Mouse (Mus musculus) C2C12 (cell line): ENCODE results near the gene Paqr6. TPM values are rescaled to one million over a fixed set of nuclear protein-coding genes. Genes with fewer than 3 reads are reported as not detected.

ENCODE experiments used
- H3K27me3 ChIP-seq: one replicate; pipeline ENCODE4 v1.6.1; 2011; ENCODE audit not compliant: control insufficient read depth, insufficient read depth, insufficient read length
- H3K36me3 ChIP-seq: one replicate; pipeline ENCODE4 v1.6.1; 2011; ENCODE audit not compliant: control insufficient read depth, insufficient read depth
- H3K4me3 ChIP-seq: one replicate; pipeline ENCODE4 v1.5.1; 2011; ENCODE audit warnings: mild to moderate bottlenecking, control low read depth; ENCODE audit not compliant: poor library complexity, insufficient read depth, severe bottlenecking
- H3K79me2 ChIP-seq: one replicate; pipeline ENCODE4 v1.6.1; 2011; ENCODE audit not compliant: control insufficient read depth, insufficient read depth
- H3K79me3 ChIP-seq: one replicate; pipeline ENCODE4 v1.6.1; 2011; ENCODE audit warnings: low read depth, control low read depth
- H3ac ChIP-seq: one replicate; pipeline ENCODE3; 2011; ENCODE audit warnings: low read depth; ENCODE audit not compliant: control insufficient read depth, insufficient read length
- CEBPB ChIP-seq: IDR thresholded peaks from one replicate; pipeline ENCODE4 v1.6.1; 2011; ENCODE audit warnings: low read depth, mild to moderate bottlenecking, control low read depth, moderate library complexity
- CTCF ChIP-seq: IDR thresholded peaks from one replicate; pipeline ENCODE4 v1.5.1; 2011; ENCODE audit not compliant: control insufficient read depth, insufficient read depth, insufficient read length
- FOSL1 ChIP-seq: IDR thresholded peaks from one replicate; pipeline ENCODE4 v1.8.0; 2011; ENCODE audit warnings: mild to moderate bottlenecking, low read length; ENCODE audit not compliant: poor library complexity, insufficient read depth, severe bottlenecking
- MAX ChIP-seq: IDR thresholded peaks from one replicate; pipeline ENCODE4 v1.6.1; 2011; ENCODE audit warnings: mild to moderate bottlenecking, control low read depth
- MYOD1 ChIP-seq: IDR thresholded peaks from one replicate; pipeline ENCODE4 v1.6.1; 2011; ENCODE audit warnings: low read depth; ENCODE audit not compliant: control insufficient read depth, insufficient read length
- MYOG ChIP-seq: IDR thresholded peaks from one replicate; pipeline ENCODE4 v1.6.1; 2011; ENCODE audit not compliant: control insufficient read depth, insufficient read length; ENCODE audit errors: extremely low read depth
- USF1 ChIP-seq: IDR thresholded peaks from one replicate; pipeline ENCODE4 v1.6.1; 2011; ENCODE audit warnings: low read depth, mild to moderate bottlenecking, control low read depth, moderate library complexity
- long read RNA-seq, 2 experiments: library from polyadenylated mRNA; unstranded; transcript quantifications; one replicate each; pipeline ENCODE4 v2.0.0; 2019 to 2020
- polyA plus RNA-seq: library from polyadenylated mRNA; unstranded; fragments of >200 nt; fragmentation: generic; extraction: Trizol; gene quantifications from one replicate; pipeline ENCODE4 v1.2.1, GENCODE M21; 2012; ENCODE audit warnings: missing spikeins

The Paqr6 gene
- 0.02 TPM for polyA plus RNA-seq
- long read RNA-seq, experiment 1: 0 reads
- long read RNA-seq, experiment 2: 0 reads

DNA sequence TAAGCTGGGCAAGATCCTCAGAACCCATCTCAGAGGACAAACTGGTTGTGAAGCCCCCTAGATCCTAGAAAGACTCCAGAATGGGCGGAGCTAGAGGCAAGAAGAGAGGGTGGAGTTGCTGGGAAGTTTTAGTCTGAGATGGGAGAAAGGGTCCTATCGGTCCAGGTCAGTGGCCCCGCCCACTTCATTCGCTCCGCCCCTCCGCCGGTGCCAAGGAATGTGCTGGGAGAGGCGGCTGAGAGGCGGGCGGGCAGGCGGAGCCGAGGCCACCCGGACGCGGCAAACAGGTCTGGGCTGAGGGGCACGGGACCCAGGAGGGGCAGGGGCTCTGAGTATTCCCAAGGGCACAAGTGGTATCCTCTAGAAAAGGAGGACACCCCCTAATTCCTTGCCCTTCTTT, at the start of gene Paqr6:
Paqr6 (plus strand) TSS at position 248 of the 400 bp plus-strand sequence.
- no peak within 1 kb of the TSS for H3K4me3 ChIP-seq
- no peaks in the 10 kb centered on the region for H3K27me3 ChIP-seq
- H3K79me3 ChIP-seq: no peaks in the 10 kb centered on the region
- H3K79me2 ChIP-seq: no peaks in the 10 kb centered on the region
- TF ChIP-seq MYOD1 (no peak), USF1 (no peak), CEBPB (no peak), MYOG (no peak), FOSL1 (no peak), MAX (no peak), CTCF (no peak)
- H3K36me3 ChIP-seq: peaks cover 32% of the 10 kb centered on the region
- H3ac ChIP-seq: no peak within 1 kb of the TSS

DNA sequence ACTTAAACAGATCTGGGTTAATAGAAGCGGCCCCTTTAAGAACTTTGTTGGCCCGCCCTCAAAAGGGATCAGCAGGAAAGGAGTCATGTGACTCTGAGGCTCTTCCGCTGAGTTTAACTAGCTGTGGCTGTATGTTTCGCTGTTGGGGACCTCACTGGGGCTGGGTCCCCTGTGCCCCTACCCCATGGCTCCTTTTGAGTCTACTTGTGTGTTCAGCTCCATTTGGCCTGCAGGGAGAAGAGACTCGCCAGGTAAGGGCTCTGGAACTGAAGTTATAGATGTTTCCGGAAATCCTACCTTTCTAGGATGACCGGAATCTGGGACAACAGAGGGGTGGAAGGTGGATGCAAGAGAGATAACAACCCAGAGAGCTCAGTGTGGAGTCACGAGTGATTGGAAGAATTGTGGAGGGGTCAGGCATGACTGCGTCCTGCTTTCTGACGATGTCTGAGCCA, 39.4 kb upstream of the Paqr6 start, which contains the start of gene Glmp:
Glmp (plus strand) TSS at position 73 of the 455 bp plus-strand sequence.
- peaks cover 17% of the 10 kb centered on the region for H3K79me3 ChIP-seq
- TF ChIP-seq CEBPB: no peak
- TF ChIP-seq USF1: peak; percentile 96
- H3K79me2 ChIP-seq: peaks cover 22% of the 10 kb centered on the region
- H3K4me3 ChIP-seq: peak within 1 kb of the TSS; percentile 56
- H3K27me3 ChIP-seq: no peaks in the 10 kb centered on the region
- peaks cover 43% of the 10 kb centered on the region for H3K36me3 ChIP-seq
- H3ac ChIP-seq: peak within 1 kb of the TSS; percentile 87

DNA sequence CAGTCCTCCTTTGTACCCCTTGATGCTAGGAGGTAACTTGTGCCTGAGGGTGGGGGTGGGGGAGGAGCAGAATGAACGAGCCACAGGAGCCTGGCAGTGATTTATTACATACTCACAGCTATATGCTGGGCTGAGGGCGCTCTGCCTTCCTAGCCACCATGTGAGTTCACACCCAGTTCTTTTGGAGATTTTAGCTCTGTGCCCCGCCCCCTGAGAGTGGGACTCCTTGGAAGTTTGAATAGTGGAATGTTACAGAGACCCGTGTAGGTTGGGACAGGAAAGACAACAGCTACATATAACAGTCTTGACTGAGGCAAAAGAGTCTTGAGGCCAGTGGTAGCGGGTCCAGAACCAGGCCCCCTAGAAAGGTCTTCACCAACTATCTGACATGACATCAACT, 35.4 kb upstream of the Paqr6 start:
- peaks cover 13% of the 10 kb centered on the region for H3K36me3 ChIP-seq
- TF ChIP-seq MYOG (no peak), MYOD1 (no peak), MAX (no peak), FOSL1 (no peak), CTCF (no peak), CEBPB (no peak), USF1 (no peak)
- no peaks in the 10 kb centered on the region for H3K27me3 ChIP-seq
- H3K79me3 ChIP-seq: peaks cover 17% of the 10 kb centered on the region
- H3ac ChIP-seq: no peak overlapping the region
- peaks cover 22% of the 10 kb centered on the region for H3K79me2 ChIP-seq
- H3K4me3 ChIP-seq: no peak overlapping the region

DNA sequence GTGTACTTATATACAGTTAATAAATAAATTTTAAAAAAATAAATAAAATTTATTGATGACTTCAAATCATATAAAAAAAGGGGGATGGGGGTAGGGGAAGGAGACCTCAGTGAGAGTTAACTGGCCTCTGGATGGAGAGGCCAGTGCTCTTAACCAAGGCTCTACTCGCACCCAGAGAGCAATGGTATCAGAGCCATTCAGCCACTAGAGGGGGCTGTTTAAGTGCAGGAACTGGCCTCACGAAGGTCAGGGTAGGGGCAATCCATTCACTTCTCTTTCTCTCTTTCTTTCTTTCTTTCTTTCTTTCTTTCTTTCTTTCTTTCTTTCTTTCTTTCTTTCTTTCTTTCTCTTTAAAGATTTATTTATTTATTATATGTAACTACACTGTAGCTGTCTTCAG, 33.1 kb upstream of the Paqr6 start:
- H3K79me3 ChIP-seq: peaks cover 9% of the 10 kb centered on the region
- H3K4me3 ChIP-seq: no peak overlapping the region
- TF ChIP-seq USF1 (no peak), CEBPB (no peak), FOSL1 (no peak), CTCF (peak; percentile 58), MYOD1 (no peak), MYOG (no peak), MAX (no peak)
- H3K79me2 ChIP-seq: peaks cover 7% of the 10 kb centered on the region
- H3ac ChIP-seq: no peak overlapping the region
- H3K36me3 ChIP-seq: peaks cover 13% of the 10 kb centered on the region
- H3K27me3 ChIP-seq: no peaks in the 10 kb centered on the region

DNA sequence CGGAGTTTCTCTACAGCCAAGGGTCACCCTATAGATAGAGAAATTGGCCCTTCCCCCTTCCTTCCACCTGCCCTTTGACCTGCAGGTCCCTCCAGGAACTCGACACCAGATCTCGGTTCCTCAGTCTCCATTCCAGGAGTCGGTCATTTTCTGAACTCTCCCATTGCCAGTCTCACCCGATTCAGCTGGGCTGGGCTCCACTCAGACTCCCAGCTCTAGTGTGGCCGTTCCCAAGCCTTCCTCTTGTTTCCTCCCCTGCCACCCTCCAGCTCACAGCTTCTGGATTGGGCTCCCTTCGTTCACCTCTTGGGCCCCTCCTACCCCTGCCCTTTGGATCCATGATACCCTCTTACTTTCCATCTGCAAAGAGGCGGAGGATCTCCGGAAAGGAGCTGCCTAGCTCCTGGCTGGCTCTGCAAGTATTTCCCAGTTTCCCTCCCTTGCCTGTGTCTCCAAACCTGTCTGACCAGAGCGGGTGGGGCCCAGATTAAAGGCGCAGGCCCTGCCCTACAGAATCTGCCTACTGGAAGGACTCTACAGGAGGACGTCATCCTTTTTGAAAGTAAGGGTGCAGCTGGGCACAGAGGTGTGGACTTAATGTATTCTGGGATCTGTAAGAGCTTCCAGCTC, 30.2 kb upstream of the Paqr6 start:
- no peak overlapping the region for H3K4me3 ChIP-seq
- no peak overlapping the region for H3ac ChIP-seq
- TF ChIP-seq FOSL1 (no peak), MYOG (no peak)
- peaks cover 17% of the 10 kb centered on the region for H3K36me3 ChIP-seq
- peaks cover 28% of the 10 kb centered on the region for H3K79me3 ChIP-seq
- H3K27me3 ChIP-seq: no peaks in the 10 kb centered on the region
- H3K79me2 ChIP-seq: peaks cover 29% of the 10 kb centered on the region

DNA sequence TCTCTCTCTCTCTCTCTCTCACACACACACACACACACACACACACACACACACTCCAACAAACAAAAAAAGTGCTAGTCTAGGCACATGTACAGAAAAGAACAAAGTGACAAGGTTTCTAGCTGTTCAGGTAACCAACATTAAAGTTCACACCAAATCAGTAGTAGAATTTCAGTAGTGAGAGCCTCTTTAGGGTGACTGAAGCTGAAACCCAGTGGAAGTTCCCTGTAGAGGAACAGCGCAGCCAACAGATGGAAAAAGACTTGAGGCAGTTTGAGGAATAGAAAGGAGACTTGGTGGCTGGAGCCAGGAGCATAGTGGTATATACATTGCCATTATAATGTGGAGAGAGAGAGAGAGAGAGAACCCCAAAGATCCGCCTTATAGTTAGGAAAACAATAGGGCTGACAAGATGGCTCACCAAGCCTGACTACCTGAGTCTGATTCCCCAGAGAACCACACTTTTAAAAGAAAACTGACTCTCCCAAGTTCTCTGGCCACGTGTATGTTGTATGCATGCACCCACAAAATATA, 29.4 kb upstream of the Paqr6 start:
- Histone ChIP-seq H3K79me3 (peaks cover 36% of the 10 kb centered on the region), H3K4me3 (peak overlapping the region; percentile 74), H3K79me2 (peaks cover 38% of the 10 kb centered on the region), H3K27me3 (no peaks in the 10 kb centered on the region), H3ac (peak overlapping the region; percentile 35), H3K36me3 (peaks cover 24% of the 10 kb centered on the region)
- TF ChIP-seq CTCF (no peak), CEBPB (no peak), MYOD1 (no peak), USF1 (no peak), MAX (no peak), FOSL1 (no peak), MYOG (no peak)
